In genomic region chr1:185430488-185430887, GRCm38 (mm10) we compare ENCODE assay signal across 16 mouse cellular contexts. TPM values are rescaled to one million over a fixed set of nuclear protein-coding genes. Genes with fewer than 3 reads are reported as not detected.
"Had no signal": no experiment of that assay in that cellular context is flagged by ENCODE, and none has a peak within 500 bp of the region (broad histone marks: within the 10 kb centered on the region; RNA-seq: fewer than 3 reads in every experiment).

No protein-coding gene starts in this region.

- H3K4me2 ChIP-seq: limb, embryonic 12.5 days; neural tube, embryonic 12.5 days; stomach, embryonic 15.5 days had no signal

- H3K27me3 ChIP-seq: limb, embryonic 12.5 days; neural tube, embryonic 12.5 days; stomach, embryonic 15.5 days had no signal

- H3K4me3 ChIP-seq: layer of hippocampus, adult 2 months; limb, embryonic 12.5 days; midbrain, embryonic 10.5 days; neural tube, embryonic 12.5 days; stomach, embryonic 15.5 days had no signal

- DNase-seq: kidney, postnatal 10 days; kidney, postnatal 4 days; liver; lung, adult 2 months; lung, postnatal 10 days; lung, postnatal 4 days; right cerebral cortex, postnatal 4 days; spleen, adult 18-20 months; thymus, postnatal 36 days had no signal

- H3K4me1 ChIP-seq: midbrain, embryonic 10.5 days; neural tube, embryonic 12.5 days; stomach, embryonic 15.5 days had no signal

- H3K9me3 ChIP-seq: limb, embryonic 12.5 days; midbrain, embryonic 10.5 days; neural tube, embryonic 12.5 days; stomach, embryonic 15.5 days had no signal

- H3K9ac ChIP-seq: limb, embryonic 12.5 days; liver, embryonic 14.5 days; neural tube, embryonic 12.5 days; stomach, embryonic 15.5 days had no signal

- H3K27ac ChIP-seq: layer of hippocampus, adult 2 months; limb, embryonic 12.5 days; liver, embryonic 14.5 days; midbrain, embryonic 10.5 days; neural tube, embryonic 12.5 days; stomach, embryonic 15.5 days had no signal

RNA-seq across cellular contexts. Expression of gene Slc30a10, which starts 24.2 kb away (rescaled TPM):
- total RNA-seq: neutrophil, adult 5-6 weeks had no signal
- polyA plus RNA-seq: lung, adult 2 months had no signal
